Mouse (Mus musculus) thymus, postnatal 36 days (tissue): Measurements from ENCODE around the gene Dusp1.

ENCODE experiments used
- DNase-seq, 2 experiments: peaks; one replicate each; pipeline ENCODE4 v3.0.0; 2022; ENCODE audit warnings: mixed read lengths in 2 of 2

Dusp1 gene

DNA sequence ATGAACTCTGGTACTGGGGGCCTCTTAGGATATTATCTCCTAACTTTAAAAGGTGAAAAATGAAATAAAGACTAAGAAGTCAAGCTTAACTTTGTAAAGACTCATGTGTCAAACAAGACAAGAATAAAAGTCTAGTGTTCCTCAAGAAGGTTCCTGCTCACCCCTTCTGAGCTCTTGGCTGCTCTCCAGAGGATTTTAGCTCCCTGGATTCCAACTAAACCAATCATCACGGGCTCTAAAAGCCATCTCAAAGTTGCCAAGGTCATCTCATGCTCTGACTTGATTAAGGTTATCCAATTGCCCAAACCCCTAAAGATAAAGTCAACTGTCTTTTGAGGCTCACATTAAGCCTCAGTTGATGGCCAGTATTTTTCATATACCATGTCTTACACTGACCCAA is 63.3 kb downstream of the Dusp1 start:
- DNase-seq: no peak

DNA sequence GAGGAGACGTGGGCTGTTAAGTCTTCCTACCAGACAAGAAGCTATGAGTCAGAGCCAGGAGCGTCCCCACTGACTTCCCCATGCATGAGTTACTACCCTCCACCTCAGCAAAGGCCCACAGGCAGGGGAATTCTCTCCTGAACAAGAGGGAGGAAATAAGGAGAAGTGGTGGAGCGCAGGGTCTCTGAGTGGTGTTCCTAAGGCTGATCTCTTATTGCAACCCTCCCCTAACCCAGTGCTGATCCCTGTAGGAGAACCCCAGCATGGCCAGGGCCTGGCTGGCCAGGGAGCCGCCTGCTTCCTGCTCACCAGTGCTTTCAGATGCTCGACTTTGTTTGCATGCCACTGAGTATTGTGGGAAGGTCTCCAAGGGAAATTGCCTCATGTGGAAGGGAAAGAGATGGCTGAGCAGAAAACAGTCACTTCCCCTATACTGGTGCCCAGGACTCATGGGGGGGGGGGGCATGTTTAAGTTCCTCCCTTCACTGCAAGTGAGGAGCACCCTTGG is 64.5 kb downstream of the Dusp1 start:
- DNase-seq: no peak

DNA sequence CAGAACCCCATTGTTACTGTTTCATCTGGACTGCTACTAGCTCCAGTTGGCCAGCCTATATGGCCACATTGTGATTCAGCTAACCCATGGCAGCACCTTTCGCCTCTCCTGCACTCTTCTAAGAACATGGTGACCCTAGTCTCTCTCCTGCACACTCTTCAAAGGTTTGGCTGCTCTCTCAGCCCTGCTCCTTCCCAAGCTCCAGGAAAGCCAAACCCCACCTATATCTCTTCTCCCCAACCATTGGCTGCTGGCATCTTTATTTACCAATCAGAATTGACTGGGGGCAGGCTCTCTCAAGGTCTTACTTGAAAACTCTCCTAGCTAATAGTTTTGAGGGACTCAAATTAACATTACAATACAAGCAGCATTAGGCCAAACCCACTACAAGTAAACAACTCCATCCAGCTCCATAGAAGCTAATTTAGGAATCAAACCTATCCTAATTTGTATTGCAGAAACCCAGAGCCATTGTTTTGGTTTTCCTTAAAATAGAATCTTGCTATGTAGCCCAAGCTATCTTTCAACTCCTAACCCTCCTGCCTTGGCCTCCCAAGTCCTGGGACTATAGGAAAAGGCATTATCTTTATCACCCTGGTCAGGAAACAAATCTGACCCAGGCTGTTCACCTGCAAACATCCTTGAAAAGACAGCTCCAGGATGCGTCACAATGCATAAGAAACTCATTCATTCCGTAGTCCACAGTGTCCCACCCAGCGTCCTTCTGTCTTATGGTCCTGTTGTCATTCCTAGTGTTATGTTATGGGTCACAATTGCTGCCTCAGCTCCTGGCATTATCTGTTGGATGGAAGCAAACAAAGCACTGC is 67.1 kb downstream of the Dusp1 start:
- no peak for DNase-seq

DNA sequence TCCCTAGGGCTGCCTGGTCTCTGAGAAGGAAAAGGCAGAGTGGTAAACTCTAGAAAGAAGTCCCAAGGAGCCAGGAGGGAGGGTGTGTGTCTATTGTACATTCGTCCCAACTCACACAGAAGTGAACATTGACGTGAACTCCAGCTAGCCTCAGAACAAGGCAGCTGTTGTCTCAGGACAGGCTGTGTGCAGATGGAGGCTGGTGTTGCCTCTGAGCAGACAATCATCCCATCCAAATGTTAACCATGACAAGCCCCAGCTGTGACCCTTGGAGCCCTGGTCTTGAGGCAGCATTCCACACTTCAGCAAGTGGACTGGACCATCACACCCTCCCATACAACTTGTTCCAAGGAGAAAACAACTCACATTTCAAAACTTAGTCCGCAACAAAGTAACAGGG is 69.7 kb downstream of the Dusp1 start:
- DNase-seq: no peak

DNA sequence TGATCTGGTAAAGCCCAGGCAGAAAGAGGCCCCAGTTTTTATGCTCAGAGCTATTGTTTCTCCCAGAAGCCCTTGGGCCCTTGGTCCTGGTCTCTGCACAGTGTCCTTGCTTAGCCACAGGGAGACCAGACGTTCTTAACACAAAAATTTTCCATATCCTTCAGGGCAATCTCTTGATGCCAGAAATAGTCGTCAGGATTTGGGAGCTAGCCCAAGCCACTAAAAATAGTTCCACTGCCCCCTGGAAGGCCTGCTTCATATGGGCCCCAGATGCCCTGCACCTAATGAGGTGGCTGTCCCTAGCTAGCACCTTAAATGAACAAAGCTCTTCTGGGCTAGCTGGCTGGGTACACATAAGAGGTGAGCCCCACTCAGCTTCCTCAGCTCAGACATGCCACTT is 71.0 kb downstream of the Dusp1 start:
- DNase-seq: no peak

DNA sequence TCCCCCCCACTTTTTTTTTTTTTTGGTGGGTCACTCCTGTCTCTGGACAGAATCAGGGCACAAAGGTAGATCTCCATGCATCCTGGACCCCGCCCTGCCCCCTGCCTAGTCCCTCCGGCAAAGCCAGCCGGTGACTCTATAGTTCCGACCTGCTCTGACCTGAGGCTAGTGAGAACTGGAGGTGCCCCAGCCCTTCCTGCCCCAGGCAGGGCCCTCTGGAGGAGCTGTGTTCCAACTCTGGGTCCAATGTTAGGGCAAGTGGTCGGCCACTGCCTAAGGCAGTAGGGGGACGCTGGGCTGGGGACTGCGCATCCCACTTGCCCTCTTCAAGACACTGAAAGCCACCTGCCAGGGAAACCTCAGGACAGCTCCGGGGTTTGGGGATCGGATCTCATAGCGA is 71.9 kb downstream of the Dusp1 start:
- no peak for DNase-seq

DNA sequence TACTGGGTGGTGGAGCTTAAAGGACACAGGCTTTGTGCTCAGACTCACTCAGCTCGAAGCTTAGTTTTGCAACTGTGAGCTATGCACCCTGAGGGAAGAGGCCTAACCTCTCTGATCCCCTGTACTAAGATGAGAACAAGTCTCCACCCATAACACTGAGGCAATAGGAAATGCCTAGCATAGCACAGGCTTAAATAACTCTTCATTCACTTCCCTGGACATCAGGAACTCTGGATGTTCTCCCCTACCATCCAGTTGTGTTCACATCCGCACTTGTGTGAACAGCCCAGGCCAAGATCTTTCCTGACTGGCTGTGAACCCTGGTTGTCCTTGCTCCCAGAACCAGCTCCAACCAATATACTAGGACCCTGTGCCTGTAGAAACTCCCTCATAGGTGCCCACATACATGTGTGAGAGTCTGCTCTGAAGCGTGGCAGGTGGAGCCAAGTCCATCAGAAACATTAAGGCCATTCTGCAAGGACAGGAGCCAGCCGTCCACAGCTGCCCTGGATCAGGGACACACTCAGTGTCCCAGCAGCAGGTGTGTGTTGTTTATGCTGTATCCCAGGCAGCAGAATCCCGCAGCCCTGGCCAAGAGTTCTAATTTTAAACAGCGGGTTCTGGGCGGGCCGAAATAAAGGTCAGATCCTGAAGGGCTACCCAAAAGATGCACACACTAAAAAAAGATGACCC is 73.1 kb downstream of the Dusp1 start:
- DNase-seq: no peak

DNA sequence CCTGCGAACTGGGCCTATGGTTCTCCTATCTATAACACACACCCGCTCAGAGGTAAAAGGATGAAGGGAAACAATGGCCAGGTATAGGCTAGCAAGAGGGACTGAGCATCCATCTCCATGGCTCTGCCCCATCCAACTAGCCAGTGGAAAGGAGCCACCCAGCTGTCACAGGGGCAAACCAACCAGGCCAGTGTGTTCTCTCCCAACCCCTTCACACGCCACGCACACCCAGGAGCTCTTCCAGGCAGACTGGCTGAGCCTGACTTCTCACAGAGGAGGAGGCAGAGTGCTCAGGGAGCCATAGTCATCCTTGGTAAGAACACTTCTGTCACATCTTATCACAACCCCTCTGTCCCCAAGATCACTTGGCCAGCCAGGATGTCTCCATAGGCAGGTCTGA is 74.0 kb downstream of the Dusp1 start:
- no peak for DNase-seq

DNA sequence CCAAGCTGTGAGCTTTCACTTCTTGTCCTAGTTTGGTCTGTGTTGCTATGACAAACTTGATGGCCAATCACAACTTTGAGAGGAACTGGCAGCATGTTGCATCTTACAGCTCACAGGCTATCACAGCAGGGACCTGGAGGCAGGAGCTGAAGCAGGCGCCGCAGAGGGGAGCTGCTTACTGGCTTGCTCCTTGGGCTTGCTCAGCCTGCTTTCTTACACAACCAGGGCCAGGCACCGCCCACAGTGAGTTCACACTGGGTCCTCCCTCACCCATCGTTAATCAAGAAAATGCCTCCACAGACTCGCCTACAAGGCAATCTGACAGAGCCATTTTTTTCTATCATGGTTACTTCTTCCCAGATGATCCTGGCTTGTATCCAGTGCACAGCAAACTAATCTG is 74.7 kb downstream of the Dusp1 start:
- DNase-seq: no peak

DNA sequence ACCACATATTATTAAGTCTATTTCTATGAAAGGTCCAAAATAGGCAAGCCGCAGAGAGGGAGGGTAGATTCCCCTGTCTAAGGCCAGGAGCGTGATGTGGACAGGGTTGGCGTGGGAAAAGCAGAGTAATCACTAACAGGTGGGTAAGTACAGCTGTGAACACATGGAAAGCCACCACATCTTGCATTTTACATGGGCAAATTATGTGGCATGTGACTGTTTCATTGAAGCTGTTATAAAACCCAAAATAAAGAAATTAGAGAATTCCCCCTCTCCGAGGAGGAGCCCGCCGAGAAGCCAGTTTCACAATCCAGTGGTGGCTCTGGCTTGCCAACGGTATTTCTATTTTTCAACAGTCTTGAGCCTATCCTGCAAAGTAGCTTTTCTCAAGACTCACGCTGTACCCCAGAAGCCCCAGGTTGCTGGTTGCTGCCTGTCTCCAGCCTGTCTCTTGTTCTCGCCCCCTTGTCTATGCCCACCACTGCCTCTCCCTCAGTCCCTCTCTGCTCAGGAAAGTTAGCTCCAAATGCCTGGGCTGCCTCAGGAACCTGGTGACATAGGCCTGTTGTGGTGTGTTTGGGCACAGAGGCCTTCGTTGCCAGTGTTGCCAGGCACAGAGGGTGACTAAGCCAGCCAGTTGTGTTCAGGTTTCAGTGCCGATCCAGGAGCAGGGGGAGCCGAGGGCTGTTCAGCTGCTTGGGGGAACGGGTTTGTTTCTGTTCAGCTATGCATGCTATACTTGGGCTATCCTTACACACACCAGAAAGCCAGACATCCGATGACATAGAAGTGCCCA is 77.1 kb downstream of the Dusp1 start:
- DNase-seq: no peak

DNA sequence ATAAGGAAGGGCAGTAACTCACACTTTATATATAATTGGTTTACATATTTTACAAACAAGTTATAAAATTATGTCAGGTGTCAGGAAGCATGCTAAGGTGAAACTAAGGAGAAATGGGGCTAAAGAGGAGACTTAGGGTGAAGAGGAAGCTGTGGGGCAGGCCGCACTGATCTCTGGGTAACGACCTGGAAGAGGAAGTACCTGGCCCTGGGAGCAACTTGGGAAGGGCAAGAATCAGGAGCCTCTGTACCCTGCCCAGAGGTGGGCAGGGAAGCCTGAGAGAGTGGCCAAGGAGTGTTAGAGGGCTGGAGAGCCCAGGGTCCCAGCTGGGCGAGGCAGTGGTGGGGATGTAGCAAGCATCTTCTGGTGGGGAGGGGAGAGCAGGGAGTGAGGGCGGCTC is 81.0 kb downstream of the Dusp1 start:
- DNase-seq: no peak

DNA sequence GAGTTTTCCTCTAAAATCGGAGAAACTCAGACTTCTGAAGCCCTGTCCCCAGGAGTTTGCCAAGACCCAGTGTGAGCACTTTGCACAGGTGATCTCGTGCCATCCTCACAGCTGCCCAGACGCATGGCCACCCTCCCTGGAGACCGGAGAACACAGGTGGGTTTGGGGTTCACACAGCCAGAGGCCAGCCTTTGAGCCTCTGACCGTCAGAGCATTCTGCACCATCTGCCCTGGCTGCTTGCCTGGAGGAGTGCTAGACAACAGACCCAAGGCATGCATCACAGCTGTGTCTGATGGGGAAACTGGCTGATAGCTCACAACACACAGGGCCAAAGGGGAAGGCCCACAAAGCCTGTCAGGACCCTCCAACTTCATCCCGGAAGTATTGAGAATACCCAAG is 82.3 kb downstream of the Dusp1 start:
- DNase-seq: no peak

DNA sequence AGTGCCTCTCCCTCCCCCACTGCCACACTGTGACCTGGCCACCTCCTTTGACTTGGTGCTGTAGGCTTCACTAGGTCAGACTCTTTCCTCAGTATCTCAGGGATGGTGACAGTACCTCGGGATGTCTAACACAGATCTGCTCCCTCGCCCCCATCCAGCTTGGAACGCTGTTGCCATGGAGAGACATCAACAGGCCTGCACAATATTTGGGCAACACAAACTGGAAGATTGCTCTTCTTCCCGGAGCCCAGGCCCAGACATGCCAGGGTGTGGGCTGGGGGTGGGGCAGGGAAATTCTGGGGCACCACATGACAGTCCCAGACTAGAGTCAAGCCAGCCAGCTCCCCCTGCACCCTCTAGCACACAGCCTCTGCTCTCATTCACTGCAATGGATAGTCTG is 83.3 kb downstream of the Dusp1 start:
- DNase-seq: no peak

DNA sequence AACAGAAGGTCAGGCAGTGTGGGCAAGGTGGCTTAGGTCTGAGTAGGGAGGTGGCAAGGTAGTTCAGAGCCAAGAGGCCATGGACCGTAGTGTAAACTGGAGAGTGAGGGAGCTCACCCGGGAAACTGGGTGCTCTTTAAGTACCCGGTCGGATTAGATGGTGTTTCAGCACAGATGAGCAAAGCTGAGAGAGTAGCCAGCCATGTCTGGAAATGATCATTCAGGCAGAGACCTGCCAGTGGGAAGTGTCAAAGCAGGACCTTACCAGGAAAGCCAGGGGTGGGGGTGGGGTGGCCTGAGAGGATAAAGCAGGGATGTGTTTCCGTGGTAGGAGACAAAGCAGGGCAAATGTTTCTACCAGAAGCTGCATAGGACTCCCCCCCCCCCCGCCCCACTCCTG is 85.1 kb downstream of the Dusp1 start:
- no peak for DNase-seq

DNA sequence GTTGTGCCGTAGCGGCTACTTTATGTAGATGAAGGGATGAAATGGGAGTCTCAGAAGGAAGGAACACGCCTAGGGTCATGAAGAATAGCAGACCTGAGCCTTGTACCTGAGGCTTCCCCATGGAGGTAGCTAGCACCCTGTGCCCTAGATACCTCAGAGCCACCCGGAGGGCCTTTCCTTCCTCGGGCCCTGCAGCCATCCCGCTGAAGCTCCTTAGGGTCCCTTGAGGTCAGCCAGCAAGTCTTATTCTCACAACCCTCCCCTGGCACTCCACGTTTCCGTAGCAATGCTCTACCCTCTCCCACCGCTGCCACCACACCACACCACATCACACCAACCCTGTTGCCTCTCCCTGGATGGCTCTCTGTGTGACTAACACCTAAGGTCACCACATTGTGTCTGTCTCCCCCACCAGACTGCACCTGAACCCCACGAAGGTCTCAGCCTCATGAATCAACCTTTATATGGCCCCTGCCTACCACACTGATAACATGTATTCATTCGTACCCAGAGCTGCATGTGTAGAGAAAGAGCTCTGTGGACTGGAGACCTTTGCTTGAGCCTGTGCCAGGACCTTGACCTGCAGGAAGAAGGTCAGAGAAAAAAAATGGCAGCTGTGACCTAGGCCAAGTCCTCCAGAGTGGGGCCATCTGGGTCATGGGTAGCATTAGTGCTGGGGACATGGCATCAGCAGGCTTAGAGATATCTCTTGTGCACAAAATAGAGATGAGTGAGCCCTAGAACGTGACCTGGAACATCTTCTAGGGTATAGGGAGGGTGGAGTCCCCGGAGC is 93.6 kb downstream of the Dusp1 start:
- no peak for DNase-seq

DNA sequence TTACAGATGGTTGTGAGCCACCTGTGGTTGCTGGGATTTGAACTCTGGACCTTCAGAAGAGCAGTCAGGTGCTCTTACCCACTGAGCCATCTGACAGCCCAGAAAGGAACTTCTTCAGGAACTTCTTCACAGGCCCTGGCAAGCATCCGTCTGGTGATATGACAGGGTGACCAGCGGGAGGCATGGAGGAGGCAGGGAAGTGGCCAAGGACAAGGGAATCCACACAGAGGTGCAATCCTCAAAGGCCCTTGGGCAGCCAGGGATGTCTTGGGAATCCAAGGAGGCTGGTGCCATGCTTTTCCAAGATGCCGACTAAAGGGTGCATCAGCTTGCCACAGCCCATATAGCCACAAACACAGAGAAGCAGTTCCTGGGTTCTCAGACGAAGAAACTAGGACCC is 94.3 kb downstream of the Dusp1 start:
- DNase-seq: no peak

DNA sequence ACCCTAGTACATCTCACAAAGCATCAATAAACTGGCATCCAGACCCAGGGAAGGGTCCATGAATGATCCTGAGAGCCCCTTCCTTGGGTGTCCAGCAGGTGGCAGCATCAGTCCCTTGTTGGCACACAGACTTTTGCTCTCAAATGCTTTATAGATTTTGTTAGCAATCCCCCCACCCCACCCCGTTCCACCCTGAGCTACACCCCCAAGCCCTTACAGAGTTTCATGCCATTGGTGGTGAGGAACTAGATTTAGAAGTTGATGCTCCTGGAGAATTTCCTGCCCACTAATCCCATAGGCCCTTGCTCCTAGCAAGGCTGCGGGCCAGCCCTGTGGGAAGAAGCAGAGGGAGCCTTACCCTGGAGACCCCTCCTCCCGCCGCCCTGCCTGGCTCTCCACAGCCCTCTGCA is 95.2 kb downstream of the Dusp1 start:
- peak; percentile 70 to 74 for DNase-seq

DNA sequence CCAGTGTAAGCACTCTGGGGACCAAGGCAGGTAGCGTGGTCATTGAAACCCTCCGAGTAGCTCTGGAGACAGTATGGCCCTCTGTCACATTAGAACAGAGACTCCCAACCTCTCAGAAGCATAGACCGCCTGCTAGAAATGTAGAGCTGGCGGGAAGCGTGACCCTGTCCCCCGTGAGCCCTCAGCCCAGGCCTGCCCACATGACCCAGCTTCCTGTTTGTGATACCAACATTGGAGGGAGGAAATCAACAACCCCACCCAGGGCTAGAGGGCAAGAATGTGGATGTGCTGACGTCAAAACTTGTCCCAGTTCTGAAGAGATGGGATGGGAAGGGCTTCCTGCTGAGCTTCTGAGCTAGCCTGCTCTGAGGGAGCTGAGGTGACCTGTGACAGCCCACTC is 97.0 kb downstream of the Dusp1 start:
- DNase-seq: no peak

DNA sequence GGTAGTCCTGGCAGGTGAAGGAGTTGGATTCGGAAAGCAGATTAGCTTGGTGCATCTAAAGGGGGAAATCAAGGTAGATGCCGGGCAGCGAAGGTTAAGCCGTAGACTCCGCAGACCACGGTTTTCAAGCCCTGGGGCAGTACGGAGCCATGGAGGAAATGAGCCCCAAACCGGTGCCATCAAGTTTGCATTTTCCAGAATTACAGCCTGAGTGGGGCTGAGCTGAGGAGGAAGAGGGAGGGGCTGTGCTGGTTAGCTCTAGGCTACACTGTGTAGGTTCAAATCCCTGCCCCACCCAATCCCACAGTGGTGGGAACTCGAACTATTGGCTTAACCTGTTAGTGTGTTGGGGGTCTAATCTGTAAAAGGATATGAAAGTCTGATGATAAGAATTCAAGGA is 97.4 kb downstream of the Dusp1 start:
- no peak for DNase-seq

DNA sequence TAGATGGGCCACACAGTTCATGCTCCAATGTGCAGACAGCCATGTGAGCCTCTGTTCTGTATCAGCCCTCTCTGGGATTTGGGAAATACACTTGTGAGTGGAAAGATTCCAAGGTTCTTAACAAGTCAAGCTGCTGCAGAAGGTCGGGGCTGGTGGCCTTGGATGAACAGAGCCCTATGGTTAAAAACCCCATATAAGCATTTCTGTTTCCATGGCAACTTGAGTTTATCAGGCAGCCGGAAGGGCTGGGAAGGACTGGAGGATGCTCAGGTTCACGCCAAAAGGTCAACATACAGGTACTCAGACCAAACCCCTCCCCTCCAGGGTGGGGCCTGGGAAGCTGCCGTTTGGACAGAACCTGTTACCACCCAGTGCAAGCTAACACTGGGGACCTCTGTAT is 97.9 kb downstream of the Dusp1 start:
- no peak for DNase-seq

DNA sequence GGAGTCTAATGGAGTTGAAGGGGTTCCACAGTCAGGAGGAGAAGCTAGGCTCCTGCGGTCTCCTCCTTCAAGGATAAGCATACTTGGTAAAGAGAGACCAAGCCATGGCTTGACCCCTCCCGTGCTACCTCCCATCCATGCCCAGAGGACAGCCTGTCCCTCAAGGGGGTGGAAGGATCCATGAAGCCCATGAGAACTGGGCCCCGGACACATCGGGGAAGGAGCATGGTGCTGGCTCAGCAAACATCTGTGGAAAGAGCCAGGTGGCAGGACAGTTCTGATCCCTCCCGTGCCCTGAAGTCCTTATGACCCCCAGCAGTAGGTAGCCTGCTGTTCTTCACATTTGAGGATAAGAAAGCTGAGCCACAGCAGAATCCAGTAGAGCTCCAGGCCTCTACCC is 98.5 kb downstream of the Dusp1 start:
- no peak for DNase-seq

DNA sequence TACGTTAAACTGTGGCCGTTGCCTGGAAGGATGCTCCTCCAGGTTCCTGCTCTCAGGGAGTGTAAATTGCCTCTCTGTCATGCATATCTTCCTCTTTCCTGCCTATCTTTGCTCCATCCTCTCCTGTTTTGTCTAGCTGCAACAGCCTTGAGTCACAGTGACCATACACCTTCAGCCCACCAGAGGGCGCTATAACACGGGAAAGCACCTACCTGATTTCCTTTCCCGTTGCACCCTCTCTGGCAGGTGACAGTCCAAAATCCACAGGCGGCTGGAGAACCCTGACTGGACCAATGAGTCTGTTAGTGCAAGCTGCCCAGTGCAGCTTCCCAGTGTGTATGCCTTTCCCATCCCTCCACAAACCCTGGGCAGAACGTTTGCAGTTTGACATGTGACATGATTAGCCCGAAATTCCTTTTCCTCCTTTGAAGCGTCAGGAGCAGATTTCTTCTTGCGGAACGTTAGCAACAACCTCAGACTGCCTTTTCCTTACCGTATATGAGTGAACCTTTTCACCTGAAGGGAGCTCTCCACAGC is 99.2 kb downstream of the Dusp1 start:
- DNase-seq: peak; percentile 62 to 72
